Mouse (Mus musculus) B cell, adult 2 months (primary cell): ENCODE results near the gene Mdm2.
A peak's percentile ranks its signal among the peaks of the same experiment; 100 is the strongest.
"Not testable (repeated sequence)": the region's sequence is repeated elsewhere in the genome, so short reads cannot be mapped to it uniquely, and the experiment has no call there.

Experiments
- DNase-seq, 2 experiments: peaks; one replicate each; pipeline ENCODE4 v3.0.0; 2022

The Mdm2 gene

DNA sequence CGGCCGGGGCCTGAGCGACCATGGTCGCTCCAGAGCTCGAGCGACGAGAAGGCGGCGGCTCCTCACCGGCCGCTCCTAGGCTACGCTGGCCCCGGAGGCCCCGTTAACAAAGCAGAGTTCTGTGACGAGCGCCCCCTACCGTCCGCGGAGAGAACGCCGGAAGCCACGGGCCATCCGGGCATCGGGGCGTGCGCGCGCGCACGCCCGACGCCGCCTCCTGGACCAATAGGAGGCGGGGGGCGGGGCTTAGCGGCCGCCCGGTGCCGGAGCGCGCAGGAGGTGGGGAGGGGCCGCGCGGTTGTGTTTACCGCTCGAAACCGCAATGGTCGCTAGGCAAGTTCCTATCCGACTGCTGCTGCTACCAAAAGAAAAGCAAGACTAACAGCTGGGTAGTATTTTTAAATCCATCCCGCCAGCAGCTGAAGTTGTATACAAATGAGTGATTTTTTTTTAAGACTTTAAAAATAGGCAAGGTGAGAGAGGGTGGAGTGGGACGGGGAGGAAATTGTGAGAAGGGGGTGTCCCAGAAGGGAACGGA is at the start of gene Mdm2:
Mdm2 (minus strand) TSS at position 155 of the 538 bp plus-strand sequence.
- DNase-seq, result peak; percentile 98 to 99

DNA sequence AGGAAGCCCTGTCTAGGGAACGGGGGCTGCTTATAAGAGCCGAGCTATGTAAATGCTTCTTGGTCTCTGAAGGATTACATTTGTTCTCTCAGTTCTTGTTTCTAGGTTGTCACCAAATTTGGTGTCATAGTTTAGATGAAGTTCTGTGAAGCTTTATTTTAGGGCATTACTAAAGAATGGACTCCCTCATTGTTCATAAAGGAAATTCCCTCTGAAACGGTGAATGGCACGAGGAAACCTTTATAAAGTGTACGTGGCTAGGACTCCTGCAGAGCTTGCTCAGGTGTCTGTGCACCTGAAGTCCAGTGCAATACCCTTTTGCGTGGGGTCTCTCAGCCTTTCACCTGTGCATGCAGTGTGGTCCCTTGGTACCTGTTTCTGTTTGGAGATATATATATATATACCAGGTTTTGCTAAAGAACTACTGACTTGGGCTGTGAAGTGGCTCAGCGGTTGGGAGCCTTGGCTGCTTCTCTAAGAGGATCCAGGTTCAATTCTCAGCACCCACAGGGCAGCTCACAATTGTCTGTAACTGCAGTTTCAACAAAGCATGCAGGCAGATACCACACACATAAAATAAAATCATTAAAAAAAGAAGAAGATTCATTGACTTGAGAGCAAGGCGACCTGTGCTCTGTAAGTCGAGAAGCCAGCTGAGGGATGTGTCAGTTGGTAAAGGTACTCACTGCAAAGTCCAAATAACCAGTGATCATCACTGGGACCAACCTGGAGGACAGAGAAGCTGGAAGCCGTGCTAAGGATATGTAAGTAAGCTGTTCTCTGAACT is 49.5 kb upstream of the Mdm2 start:
- DNase-seq, result no peak

DNA sequence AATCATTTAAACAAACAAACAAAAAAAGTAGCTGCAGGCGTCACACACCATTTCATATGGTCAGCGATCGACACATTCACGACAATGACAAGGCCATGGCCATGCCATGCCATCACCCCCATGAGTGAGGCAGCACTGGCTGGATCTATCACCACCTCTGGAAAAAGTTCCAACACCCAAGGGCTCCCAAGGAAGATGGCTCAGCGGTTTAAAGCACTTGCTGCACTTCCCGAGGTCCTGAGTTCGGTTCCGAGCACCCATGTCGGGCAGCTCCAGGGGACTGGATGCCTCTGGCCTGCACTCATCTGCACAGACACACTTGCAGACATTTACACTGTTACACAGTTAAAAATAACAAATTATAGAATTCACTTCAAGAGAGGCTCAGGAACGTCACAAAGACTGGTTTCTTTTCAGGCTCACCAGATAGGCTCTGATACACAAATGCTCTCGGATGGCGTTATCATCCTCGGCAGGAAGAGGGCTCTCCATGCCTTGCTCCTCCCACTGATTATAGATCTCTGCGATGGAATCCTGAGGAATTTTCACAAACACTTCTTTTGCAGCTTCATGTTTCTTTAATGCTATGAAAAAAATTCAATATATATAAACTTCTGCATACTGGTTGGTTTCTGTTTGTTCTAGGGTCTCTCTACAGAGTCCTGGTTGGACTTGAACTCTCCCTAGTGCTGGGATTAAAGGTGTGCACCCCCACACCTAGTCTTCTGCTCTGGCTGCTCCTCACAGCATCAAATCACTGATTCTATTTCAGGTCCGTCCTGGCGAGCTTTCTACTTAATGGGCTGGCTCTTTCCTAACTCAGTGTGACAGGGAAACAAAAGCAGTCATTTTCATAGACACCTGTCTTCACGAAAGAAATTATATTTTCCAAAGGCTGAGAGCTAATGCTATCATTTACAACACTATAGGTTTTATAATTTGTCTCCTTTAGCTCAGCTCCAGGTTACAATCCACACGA is 48.5 kb upstream of the Mdm2 start:
- no peak for DNase-seq

DNA sequence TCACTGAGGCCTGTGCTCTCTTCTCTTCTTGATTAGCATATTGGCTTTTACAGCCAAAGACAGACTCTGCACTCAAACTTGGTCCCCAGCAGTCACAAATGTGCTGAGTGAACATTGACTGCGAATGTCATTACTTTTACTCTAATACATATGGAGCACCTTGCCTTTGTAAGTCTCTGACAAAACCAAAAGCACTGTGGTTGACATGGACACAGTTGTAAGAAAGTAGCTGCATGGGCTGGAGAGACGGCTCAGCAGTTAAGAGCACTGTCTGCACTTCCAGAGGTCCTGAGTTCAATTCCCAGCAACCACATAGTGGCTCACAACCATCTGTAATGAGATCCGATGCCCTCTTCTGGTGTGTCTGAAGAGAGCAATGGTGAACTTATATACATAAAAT is 47.8 kb upstream of the Mdm2 start:
- DNase-seq, result not testable (repeated sequence)

DNA sequence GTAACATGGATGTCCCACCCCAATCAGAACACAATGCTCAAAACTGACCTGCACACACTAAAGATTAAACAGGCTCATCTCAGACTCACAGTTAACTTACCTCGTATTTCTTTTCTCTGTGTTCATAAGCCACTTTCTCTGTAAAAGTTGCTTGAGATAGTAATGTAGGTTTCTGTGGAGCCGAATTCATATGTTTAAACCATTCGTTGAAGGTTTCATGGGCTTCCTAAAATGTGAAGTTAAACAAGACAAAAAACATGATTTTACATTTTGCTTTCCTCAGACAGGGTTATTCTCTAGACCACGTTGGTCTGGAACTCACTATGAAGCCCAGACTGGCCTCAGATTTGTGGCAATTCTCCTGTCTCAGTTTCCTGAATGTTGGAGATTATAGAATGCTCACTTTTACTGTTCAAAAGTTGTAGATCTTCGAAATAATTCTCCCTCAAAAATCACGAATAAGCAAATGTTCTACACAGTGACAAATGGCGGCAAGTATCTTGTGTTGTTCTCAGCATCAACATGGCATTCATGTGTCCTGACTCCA is 47.3 kb upstream of the Mdm2 start:
- DNase-seq, result no peak

DNA sequence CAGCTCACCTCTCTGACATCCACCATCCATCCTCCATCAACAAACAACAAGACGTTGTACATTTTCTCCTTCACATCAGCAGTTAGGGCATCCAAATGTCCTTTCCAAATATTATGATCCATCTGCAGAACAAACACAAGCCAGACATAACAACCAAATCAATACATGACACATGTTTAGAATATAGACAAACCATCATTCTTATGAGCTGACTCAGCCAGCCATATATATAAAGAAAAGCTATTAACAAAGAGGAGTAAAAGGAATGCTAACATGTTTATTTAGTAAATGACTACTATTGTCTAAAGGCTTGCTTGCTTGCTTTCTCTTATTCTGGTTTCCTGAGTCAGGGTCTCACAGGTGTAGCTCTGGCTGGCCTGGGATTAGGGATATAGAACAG is 46.7 kb upstream of the Mdm2 start:
- DNase-seq, result no peak

DNA sequence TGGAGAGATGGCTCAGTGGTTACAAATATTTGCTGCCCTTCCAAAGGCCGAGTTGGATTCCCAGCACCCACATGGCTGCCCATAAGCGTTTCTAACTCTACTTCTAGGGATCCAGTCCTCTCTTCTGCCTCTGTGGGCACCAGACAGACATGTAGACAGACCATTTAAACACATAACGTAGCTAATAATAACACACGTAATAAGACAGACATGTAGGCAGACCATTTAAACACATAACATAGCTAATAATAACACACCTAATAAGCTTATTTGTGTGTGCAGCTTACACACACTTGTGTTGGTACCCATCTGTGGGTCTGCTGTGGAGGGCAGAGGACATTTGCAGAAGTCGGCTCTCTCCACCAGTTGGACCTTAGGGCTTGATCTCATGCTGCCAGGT is 46.2 kb upstream of the Mdm2 start:
- DNase-seq, result no peak

DNA sequence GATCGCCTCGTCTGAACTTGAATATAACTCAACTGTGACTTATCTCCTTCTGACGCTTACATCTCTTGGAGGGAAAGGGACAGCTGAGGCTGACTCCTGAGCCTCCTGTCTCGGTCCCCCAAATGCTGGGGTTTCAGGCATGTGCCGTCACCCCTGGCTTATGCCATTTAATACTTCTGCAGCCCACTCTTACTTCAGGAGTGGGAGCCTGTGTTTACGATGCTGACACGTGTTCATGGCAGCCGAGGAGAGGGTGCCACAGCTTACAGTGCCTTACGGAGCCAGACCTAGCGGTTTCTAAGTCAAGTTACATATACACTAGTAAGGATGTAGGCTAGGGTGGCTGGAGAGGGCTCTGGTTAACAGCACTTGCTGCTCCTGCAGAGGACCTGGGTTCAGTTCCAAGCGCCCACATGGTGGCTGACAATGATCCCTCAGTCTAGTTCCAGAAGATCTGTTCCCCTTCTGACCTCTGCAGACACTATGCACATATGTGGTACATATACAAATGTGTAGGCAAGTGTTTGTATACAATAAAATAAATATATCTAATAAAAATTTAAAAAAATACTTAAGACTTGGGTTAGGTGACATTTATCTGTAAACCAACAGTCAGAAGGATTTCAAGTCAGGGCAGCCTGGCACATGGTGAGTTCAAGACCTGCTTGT is 45.4 kb upstream of the Mdm2 start:
- peak in 1 of 2 experiments; percentile 8 for DNase-seq

DNA sequence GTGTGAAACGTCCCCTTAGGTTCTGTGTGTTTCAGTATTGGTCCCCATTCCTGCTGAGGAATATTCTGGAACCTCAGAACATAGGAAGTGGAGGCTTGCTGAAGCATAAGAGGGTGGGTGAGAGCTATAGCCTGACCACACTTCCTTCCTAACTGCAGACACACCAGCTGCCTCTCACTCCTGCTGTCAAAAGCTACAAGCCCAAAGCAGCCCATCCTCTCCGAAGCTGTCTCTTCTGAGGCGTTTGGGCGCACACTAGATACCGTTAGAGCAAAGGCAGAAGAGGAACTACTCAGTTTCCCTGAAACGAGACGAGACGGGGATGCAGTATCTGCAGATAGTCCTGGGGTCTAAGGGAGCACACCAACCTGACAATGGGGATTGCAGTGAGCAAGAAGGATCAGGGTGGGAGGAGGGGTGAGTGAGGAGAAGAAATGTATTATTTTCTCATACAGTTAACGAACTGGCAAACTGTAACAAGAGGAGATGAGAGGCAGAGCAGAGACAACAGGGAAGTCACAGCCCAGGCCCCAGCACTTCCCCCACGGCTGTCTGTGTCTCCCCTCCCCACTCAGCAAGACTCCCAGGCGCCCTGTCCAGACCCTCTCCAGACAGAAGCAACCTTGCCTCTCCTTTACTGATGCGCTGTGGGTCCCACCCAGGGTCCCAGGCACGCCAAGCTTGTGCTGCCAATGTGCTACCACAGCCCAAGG is 44.7 kb upstream of the Mdm2 start:
- DNase-seq, result peak; percentile 50 to 56

DNA sequence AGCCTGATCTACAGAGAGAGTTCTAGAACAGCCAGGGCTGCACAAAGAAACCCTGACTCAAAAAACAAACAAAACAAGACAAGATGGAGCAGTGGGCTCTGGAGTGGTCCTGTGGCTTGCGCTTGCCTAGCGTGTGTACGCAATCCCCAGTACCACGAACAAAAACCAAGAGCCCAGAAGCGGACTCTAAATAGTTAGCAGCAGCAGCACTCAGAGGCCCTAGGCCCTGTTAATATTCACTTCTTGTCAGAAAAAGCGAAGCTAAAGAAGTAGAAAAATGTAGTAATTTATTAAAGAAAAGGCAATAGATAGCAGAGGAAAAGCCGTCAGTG is 44.0 kb upstream of the Mdm2 start:
- DNase-seq, result no peak

DNA sequence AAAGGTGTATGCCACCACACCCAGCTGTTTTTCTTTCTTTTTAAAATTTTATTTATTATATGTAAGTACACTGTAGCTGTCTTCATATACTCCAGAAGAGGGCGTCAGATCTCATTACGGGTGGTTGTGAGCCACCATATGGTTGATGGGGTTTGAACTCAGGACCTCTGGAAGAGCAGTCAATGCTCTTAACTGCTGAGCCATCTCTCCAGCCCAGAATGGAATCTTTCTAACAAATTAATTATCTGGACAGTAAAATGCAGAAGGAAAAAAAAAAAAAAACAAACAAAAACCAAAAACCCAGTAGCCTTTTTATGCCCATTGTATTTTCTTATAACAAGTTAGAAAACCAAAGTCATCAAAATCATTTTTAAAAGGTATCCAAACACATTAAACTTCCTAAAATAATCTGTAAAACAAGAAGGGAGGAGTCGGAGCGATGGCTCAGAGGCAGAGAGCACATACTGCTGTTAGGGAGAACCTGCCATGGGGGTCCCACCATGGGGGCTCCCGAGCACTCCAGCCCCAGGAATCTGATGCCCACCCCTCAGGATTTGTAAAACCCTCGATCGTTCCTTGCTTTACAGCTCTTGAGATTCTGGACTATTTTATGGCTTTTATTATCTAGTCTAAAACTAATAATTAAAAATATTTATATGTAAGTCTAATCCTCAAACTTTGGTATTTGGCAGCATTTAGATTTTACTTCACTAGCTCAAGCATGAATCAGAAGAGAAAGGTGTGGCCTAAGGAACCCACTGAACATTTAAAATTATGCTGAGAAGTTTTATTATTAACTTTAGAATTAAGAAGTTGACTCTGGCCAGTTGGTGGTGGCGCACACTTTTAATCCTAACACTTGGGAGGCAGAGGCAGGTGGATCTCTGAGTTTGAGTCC is 43.4 kb upstream of the Mdm2 start:
- no peak for DNase-seq

DNA sequence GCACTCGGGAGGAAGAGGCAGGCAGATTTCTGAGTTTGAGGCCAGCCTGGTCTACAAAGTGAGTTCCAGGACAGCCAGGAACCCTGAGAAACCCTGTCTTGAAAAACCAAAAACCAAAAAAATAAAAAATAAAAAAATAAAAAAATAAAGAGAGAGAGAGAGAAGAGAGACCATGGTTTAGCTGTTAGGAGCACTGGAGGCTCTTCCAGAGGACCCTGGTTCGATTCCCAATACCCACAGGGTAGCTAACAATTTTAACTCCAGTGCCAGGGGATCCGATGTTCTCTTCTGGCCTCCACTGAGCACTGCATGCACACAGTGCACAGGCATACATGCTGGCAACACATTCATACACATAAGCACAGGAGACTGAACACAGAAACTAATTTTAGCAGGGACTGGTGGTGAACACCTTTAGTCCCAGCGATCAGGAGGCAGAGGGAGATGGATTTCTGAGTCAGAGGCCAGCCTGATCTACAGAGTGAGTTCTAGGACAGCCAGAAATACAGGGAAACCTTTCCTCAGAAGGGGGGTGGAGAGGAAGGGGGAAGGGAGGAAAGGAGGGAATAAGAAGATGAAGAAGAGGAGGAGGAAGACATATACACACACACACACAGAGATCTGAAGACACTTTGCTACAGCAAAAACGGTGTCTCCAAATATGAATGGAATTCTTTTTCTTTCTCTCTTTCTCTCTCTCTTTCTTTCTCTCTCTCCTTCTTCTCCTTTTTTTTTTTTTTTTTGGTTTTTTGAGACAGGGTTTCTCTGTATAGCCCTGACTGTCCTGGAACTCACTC is 42.5 kb upstream of the Mdm2 start:
- DNase-seq, result no peak

DNA sequence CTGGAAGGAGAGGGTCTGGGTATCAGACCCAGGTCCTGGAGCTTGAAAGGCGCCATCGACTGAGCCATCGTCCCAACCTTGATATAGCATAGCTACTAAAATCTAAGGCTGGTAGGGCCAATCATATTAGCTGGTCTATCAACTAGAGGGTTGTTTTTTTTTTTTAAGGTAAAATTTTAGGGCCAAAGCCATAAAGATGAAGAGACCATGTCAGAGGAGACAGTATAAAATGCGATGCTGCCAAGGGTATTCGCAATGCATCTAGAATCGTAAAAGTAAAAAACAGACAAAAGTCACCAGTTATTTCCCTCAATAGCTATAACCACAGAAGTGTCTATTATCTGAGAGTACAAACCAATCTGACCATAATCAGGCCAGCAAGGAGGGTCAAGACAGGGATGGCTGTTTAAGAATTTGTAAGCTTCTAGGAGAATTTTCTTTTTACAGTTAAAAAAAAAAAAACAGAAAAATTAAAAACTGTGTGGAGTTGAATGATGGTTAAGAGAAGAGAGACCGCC is 41.8 kb upstream of the Mdm2 start:
- no peak for DNase-seq

DNA sequence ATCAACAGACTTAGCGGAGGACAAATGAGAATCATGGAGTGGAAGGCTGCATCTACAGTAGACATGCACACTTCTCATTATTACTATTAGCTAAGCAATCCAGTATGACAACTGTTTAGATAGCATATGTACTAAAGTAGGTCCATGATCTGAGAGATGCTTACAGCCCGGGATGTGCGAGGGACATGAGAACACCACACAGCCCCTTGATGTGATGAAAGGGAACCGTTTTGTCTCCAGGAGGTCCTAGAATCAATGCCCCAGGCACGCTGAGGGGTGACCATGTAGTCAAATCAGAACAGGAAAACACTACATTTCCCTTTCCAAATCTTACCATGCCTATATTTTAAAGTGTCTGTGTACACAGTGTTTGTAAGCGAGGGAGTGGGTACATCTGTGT is 41.2 kb upstream of the Mdm2 start:
- no peak for DNase-seq

DNA sequence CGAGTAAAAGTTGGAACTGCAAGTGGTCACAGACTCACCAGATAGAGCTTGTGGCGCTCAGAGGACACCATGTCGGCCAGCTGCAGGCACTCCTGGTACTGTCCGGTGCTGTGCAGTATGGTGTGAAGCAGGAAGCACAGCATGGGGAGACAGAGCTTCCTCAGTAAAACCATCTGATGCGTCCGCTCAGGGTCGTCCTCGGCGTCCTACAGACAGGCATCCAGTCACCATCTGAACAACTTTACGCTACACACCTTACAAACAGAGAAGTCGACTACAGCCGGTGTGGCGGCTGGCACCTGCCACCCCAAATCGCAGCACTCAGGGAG is 40.7 kb upstream of the Mdm2 start:
- DNase-seq, result no peak

DNA sequence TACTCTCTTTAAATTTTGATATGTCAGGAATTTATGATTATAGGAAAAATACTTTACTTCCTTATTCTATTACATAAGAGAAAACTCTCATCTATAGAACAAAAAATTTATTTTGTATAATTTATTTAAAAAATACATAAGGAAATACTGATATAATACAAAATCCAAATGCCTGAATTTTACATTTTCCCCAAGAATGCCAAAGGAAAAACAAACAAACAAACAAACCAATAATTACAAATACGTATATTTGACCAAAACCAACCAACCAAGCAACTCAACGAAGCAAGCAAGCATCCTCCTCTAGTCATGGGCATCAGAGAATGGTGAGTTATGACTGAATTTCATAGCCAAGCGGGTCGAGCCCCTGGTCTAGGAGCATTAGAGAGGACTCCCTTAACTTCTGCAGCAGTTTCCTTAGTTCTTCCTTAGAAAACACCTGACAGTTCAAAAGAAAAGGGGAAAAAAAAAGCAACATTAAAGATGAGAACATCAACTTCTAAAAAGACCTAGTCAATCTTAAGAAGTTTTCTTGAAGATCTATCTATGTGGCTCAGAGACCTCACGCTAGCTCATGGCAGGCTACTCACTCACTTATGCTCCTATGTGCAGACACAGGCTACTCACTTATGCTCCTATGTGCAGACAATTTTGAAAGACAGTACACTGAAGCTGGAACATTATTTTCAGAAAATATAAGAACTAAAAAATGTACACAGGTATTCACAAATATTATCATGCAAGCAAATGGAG is 40.1 kb upstream of the Mdm2 start:
- DNase-seq, result no peak

DNA sequence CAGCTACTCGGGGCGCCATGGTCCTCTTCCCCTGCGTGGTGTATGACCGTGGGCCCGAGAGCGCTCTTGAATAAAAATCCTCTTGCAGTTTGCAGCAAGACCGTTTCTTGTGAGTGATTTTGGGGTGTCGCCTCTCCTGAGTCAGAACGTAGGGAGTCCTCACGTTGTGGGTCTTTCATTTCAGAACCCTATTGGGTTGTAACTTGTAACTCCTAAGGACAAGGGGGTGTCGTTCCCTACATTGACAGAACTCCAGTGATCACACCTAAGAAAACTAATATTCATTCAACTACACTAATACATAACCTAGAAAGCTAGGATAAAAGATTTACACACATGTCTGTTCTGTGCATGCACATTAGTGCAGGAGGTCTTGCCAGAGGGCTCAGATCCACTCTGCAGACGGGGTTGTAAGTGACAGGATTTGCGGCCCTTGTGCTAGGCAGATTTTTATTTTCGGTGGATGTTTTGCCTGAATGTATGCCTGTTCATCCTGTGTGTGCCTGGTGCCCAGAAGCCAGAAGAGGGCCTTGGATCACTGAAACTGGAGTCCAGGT is 39.3 kb upstream of the Mdm2 start:
- DNase-seq, result no peak

DNA sequence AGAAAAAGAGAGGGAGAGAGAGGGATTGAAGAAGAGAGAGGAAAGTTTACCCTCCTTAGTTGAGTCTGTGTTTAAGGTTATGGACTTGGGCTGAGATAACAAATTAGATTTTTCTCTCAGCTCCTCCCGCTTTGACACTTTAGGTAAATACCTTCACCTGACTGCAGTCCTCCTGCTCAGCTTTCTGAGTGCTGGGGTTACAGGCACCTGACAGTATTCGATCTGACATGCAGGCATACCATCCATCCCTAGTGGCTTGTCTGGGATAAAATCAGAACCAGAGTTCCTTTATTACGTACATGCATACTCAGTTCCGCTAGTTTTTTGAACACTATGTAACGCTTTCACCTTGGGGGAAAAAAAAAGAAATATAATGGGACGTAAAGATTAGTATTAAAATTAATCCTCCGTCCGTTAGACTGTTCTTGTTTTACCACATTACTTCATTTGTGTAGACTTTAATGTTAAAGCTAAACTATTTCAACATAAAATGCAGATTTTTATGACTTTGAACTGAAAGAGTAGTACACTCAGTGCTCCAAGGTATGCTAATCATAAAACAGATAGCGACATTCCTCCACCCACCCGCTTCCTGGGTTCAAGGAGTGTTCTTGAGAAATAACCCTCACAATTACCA is 38.6 kb upstream of the Mdm2 start:
- DNase-seq, result no peak
